Mouse (Mus musculus): ENCODE results near the gene Mad2l2.
"Not testable (repeated sequence)": the region's sequence is repeated elsewhere in the genome, so short reads cannot be mapped to it uniquely, and the experiment has no call there.

The Mad2l2 gene

GRCm38 (mm10) chr4:148108565-148109100, 21.6 kb upstream of the Mad2l2 start:
- DNase-seq: no peak

- DNase-seq: no peak
Measured at GRCm38 (mm10) chr4:148109215-148109614, 21.0 kb upstream of the Mad2l2 start.

GRCm38 (mm10) chr4:148112519-148112918, 17.7 kb upstream of the Mad2l2 start:
- DNase-seq: no peak

- DNase-seq: peak; percentile 64 to 82
Measured at GRCm38 (mm10) chr4:148114758-148115391, 15.3 kb upstream of the Mad2l2 start.

- peak in 1 of 2 experiments; percentile 52 for DNase-seq
Measured at GRCm38 (mm10) chr4:148115467-148115866, 14.7 kb upstream of the Mad2l2 start.

GRCm38 (mm10) chr4:148116657-148117056, 13.5 kb upstream of the Mad2l2 start:
- DNase-seq: no peak

- no peak for DNase-seq
Measured at GRCm38 (mm10) chr4:148117392-148117791, 12.8 kb upstream of the Mad2l2 start.

- DNase-seq: not testable (repeated sequence)
Measured at GRCm38 (mm10) chr4:148119578-148119977, 10.6 kb upstream of the Mad2l2 start.

- DNase-seq: no peak
Measured at GRCm38 (mm10) chr4:148120555-148120954, 9.6 kb upstream of the Mad2l2 start.

GRCm38 (mm10) chr4:148121362-148121761, 8.8 kb upstream of the Mad2l2 start:
- DNase-seq: no peak

GRCm38 (mm10) chr4:148121982-148122693, 8.0 kb upstream of the Mad2l2 start:
- no peak for DNase-seq

- no peak for DNase-seq
Measured at GRCm38 (mm10) chr4:148122694-148123066, 7.5 kb upstream of the Mad2l2 start.

GRCm38 (mm10) chr4:148128241-148128640, 1.9 kb upstream of the Mad2l2 start:
- no peak for DNase-seq

GRCm38 (mm10) chr4:148128672-148129071, 1.5 kb upstream of the Mad2l2 start:
- no peak for DNase-seq

GRCm38 (mm10) chr4:148130561-148131413, 603 bp downstream of the Mad2l2 start, which contains the start of gene Draxin:
TSS of gene Draxin (minus strand) at chr4:148130698.
- DNase-seq: no peak

- no peak for DNase-seq
Measured at GRCm38 (mm10) chr4:148131497-148132081, 1.4 kb downstream of the Mad2l2 start.

GRCm38 (mm10) chr4:148134988-148135387, 4.8 kb downstream of the Mad2l2 start:
- DNase-seq: no peak

GRCm38 (mm10) chr4:148137503-148137902, 7.3 kb downstream of the Mad2l2 start:
- DNase-seq: no peak

- no peak for DNase-seq
Measured at GRCm38 (mm10) chr4:148139767-148140097, 9.5 kb downstream of the Mad2l2 start.

GRCm38 (mm10) chr4:148140098-148141011, 10.2 kb downstream of the Mad2l2 start:
- peak; percentile 88 to 93 for DNase-seq

GRCm38 (mm10) chr4:148143721-148144120, 13.5 kb downstream of the Mad2l2 start:
- DNase-seq: no peak

GRCm38 (mm10) chr4:148147714-148148113, 17.5 kb downstream of the Mad2l2 start:
- DNase-seq: no peak

Measured in spleen, adult 18-20 months (tissue).